Mouse (Mus musculus) hindbrain, embryonic 13.5 days (tissue): ENCODE measurements around the gene Spsb2. TPM values are rescaled to one million over a fixed set of nuclear protein-coding genes. Genes with fewer than 3 reads are reported as not detected.
A peak's percentile ranks its signal among the peaks of the same experiment; 100 is the strongest.

ENCODE experiments used
- ATAC-seq: fragments of 200-750 bp; cut with Nextera tagmentation; 2 replicates; pipeline ENCODE4 v1.8.0; 2017; ENCODE audit warnings: moderate TSS enrichment; ENCODE audit not compliant: low FRiP score
- H3K27ac ChIP-seq: fragments of 300-500 bp; sonication (generic); 2 replicates; pipeline ENCODE4 v1.5.1; 2015; ENCODE audit warnings: inconsistent platforms, mild to moderate bottlenecking, moderate library complexity
- H3K27me3 ChIP-seq: fragments of 300-500 bp; sonication (generic); 2 replicates; pipeline ENCODE4 v1.6.1; 2015; ENCODE audit warnings: mild to moderate bottlenecking, inconsistent platforms
- H3K36me3 ChIP-seq: fragments of 300-500 bp; sonication (generic); 2 replicates; pipeline ENCODE4 v1.6.1; 2015; ENCODE audit warnings: mild to moderate bottlenecking, inconsistent platforms
- H3K4me1 ChIP-seq: fragments of 300-500 bp; sonication (generic); replicated peaks from 2 replicates; pipeline ENCODE4 v1.6.1; 2015; ENCODE audit warnings: inconsistent platforms
- H3K4me2 ChIP-seq: fragments of 300-500 bp; sonication (generic); 2 replicates; pipeline ENCODE4 v1.6.1; 2015; ENCODE audit warnings: inconsistent platforms, mild to moderate bottlenecking, moderate library complexity
- H3K4me3 ChIP-seq: fragments of 300-500 bp; sonication (generic); 2 replicates; pipeline ENCODE4 v1.5.1; 2015; ENCODE audit warnings: mild to moderate bottlenecking, inconsistent platforms
- H3K9ac ChIP-seq: fragments of 300-500 bp; sonication (generic); 2 replicates; pipeline ENCODE4 v1.6.1; 2015; ENCODE audit warnings: mild to moderate bottlenecking, inconsistent platforms
- H3K9me3 ChIP-seq: fragments of 300-500 bp; sonication (generic); 2 replicates; pipeline ENCODE4 v1.6.1; 2016; ENCODE audit warnings: inconsistent platforms
- WGBS: fragments of 180-500 bp; shearing (Covaris S2); methylation state at CpG from one replicate; pipeline ENCODE4 v1.1.7; 2015; 5-methylcytosine and 5-hydroxymethylcytosine counted together
- polyA plus RNA-seq: library from polyadenylated mRNA; unstranded; fragments of >200 nt; fragmentation: Nextera tagmentation; extraction: Ambion mirVana; gene quantifications from 2 replicates; pipeline ENCODE4 v1.2.1, GENCODE M21; 2015

The Spsb2 gene
- polyA plus RNA-seq, 1 experiment from 2014 or later = 7.8 TPM

- no peak for ATAC-seq
- Histone ChIP-seq H3K36me3 (peaks cover 22% of the 10 kb centered on the region), H3K27me3 (no peaks in the 10 kb centered on the region; the same call in 1 of the 2 replicates), H3K9me3 (no peaks in the 10 kb centered on the region), H3K4me2 (no peak overlapping the region), H3K9ac (no peak overlapping the region), H3K4me3 (no peak overlapping the region), H3K27ac (no peak overlapping the region), H3K4me1 (peaks cover 41% of the 10 kb centered on the region)
- 74% methylated on average over 12 of the region's 12 CpGs for WGBS
Measured at GRCm38 (mm10) chr6:124854647-124855046, 46.2 kb downstream of the Spsb2 start.

GRCm38 (mm10) chr6:124856321-124856720 is 47.9 kb downstream of the Spsb2 start:
- no peaks in the 10 kb centered on the region for H3K9me3 ChIP-seq
- peak overlapping the region; percentile 67 for H3K4me3 ChIP-seq
- H3K27me3 ChIP-seq = no peaks in the 10 kb centered on the region; the same call in 1 of the 2 replicates
- peak overlapping the region; percentile 95 for H3K9ac ChIP-seq
- H3K27ac ChIP-seq = peak overlapping the region; percentile 99
- H3K4me2 ChIP-seq = peak overlapping the region; percentile 77
- H3K36me3 ChIP-seq = peaks cover 24% of the 10 kb centered on the region
- peak; percentile 69 for ATAC-seq
- H3K4me1 ChIP-seq = peaks cover 58% of the 10 kb centered on the region
- 6% methylated on average over 14 of the region's 14 CpGs for WGBS

- under 1% methylated on average over 70 of the region's 86 CpGs for WGBS
- Histone ChIP-seq H3K4me2 (peak within 1 kb of the TSS; percentile 77), H3K4me1 (peaks cover 66% of the 10 kb centered on the region), H3K36me3 (peaks cover 25% of the 10 kb centered on the region), H3K9me3 (no peaks in the 10 kb centered on the region), H3K9ac (peak within 1 kb of the TSS; percentile 95), H3K4me3 (peak within 1 kb of the TSS; percentile 67), H3K27me3 (no peaks in the 10 kb centered on the region; the same call in 1 of the 2 replicates), H3K27ac (peak within 1 kb of the TSS; percentile 99)
- peak; percentile 87 for ATAC-seq
Measured at GRCm38 (mm10) chr6:124856916-124857839, 48.7 kb downstream of the Spsb2 start, which contains the start of gene P3h3. TSS of gene P3h3 (minus strand) at chr6:124857752.

- WGBS = 23% methylated on average over 26 of the region's 26 CpGs
- Histone ChIP-seq H3K9ac (peak overlapping the region; percentile 95), H3K4me1 (peaks cover 75% of the 10 kb centered on the region), H3K4me2 (peak overlapping the region; percentile 77), H3K27ac (peak overlapping the region; percentile 99), H3K4me3 (peak overlapping the region; percentile 67), H3K36me3 (peaks cover 20% of the 10 kb centered on the region), H3K9me3 (no peaks in the 10 kb centered on the region), H3K27me3 (no peaks in the 10 kb centered on the region; the same call in 1 of the 2 replicates)
- ATAC-seq = no peak
Measured at GRCm38 (mm10) chr6:124857840-124858530, 49.5 kb downstream of the Spsb2 start.

- Histone ChIP-seq H3K9ac (peak overlapping the region; percentile 89), H3K9me3 (no peaks in the 10 kb centered on the region), H3K4me1 (peaks cover 80% of the 10 kb centered on the region), H3K4me2 (peak overlapping the region; percentile 77; the same call in 1 of the 2 replicates), H3K36me3 (peaks cover 12% of the 10 kb centered on the region), H3K27me3 (no peaks in the 10 kb centered on the region; the same call in 1 of the 2 replicates), H3K27ac (peak overlapping the region; percentile 99), H3K4me3 (no peak overlapping the region)
- no peak for ATAC-seq
- WGBS = 79% methylated on average over 28 of the region's 28 CpGs
Measured at GRCm38 (mm10) chr6:124858561-124859318, 50.3 kb downstream of the Spsb2 start.

GRCm38 (mm10) chr6:124859725-124860124 is 51.3 kb downstream of the Spsb2 start:
- H3K27me3 ChIP-seq = no peaks in the 10 kb centered on the region; the same call in 1 of the 2 replicates
- no peaks in the 10 kb centered on the region for H3K9me3 ChIP-seq
- peaks cover 11% of the 10 kb centered on the region for H3K36me3 ChIP-seq
- peak overlapping the region; percentile 20 for H3K4me3 ChIP-seq
- H3K4me1 ChIP-seq = peaks cover 88% of the 10 kb centered on the region
- peak overlapping the region; percentile 95 for H3K27ac ChIP-seq
- 6% methylated on average over 12 of the region's 12 CpGs for WGBS
- peak overlapping the region; percentile 89 for H3K9ac ChIP-seq
- H3K4me2 ChIP-seq = peak overlapping the region; percentile 44
- no peak for ATAC-seq

Other genes starting within 250 kb of the Spsb2 start
- gene C1rb, start 238.4 kb upstream of the Spsb2 start, polyA plus RNA-seq = not detected in 2 replicates
- gene C1s2, start 172.6 kb upstream of the Spsb2 start, polyA plus RNA-seq = 0.06 and 0.16 TPM in 2 replicates
- 38.5 and 52.2 TPM in 2 replicates for gene Lpcat3, start 145.6 kb upstream of the Spsb2 start, polyA plus RNA-seq
- 111 and 118 TPM in 2 replicates for gene Emg1, start 96.5 kb upstream of the Spsb2 start, polyA plus RNA-seq
- 254 and 257 TPM in 2 replicates for gene Phb2, start 96.3 kb upstream of the Spsb2 start, polyA plus RNA-seq
- 5.0 and 5.9 TPM in 2 replicates for gene Ptpn6, start 69.9 kb upstream of the Spsb2 start, polyA plus RNA-seq
- gene Grcc10, start 67.3 kb upstream of the Spsb2 start, polyA plus RNA-seq = 670 and 677 TPM in 2 replicates
- not detected in 2 replicates for gene Gm45234, start 52.6 kb upstream of the Spsb2 start, polyA plus RNA-seq
- 21.6 and 22.7 TPM in 2 replicates for gene Atn1, start 52.1 kb upstream of the Spsb2 start, polyA plus RNA-seq
- gene Eno2, start 39.0 kb upstream of the Spsb2 start, polyA plus RNA-seq = 53.2 and 58.7 TPM in 2 replicates
- 4.0 and 6.3 TPM in 2 replicates for gene Lrrc23, start 28.9 kb upstream of the Spsb2 start, polyA plus RNA-seq
- 361 and 374 TPM in 2 replicates for gene Tpi1, start 5.6 kb downstream of the Spsb2 start, polyA plus RNA-seq
- 189 and 200 TPM in 2 replicates for gene Usp5, start 20.8 kb downstream of the Spsb2 start, polyA plus RNA-seq
- 42.6 and 51.2 TPM in 2 replicates for gene Cdca3, start 20.9 kb downstream of the Spsb2 start, polyA plus RNA-seq
- 0.78 and 1.3 TPM in 2 replicates for gene Gnb3, start 31.6 kb downstream of the Spsb2 start, polyA plus RNA-seq
- gene P3h3, start 49.1 kb downstream of the Spsb2 start, polyA plus RNA-seq = 16.4 and 19.1 TPM in 2 replicates
- gene Gpr162, start 55.3 kb downstream of the Spsb2 start, polyA plus RNA-seq = 21.3 and 22.5 TPM in 2 replicates
- gene Cd4, start 79.6 kb downstream of the Spsb2 start, polyA plus RNA-seq = 0.14 and 0.19 TPM in 2 replicates
- gene Lag3, start 103.0 kb downstream of the Spsb2 start, polyA plus RNA-seq = 2.4 and 2.6 TPM in 2 replicates
- 744 and 801 TPM in 2 replicates for gene Ptms, start 111.4 kb downstream of the Spsb2 start, polyA plus RNA-seq
- 481 and 505 TPM in 2 replicates for gene Mlf2, start 122.7 kb downstream of the Spsb2 start, polyA plus RNA-seq
- 89.3 and 94.5 TPM in 2 replicates for gene Cops7a, start 156.9 kb downstream of the Spsb2 start, polyA plus RNA-seq
- 29.3 and 31.6 TPM in 2 replicates for gene Pianp, start 188.0 kb downstream of the Spsb2 start, polyA plus RNA-seq
- gene Zfp384, start 200.5 kb downstream of the Spsb2 start, polyA plus RNA-seq = 17.7 and 20.4 TPM in 2 replicates
- 168 and 175 TPM in 2 replicates for gene Ing4, start 231.1 kb downstream of the Spsb2 start, polyA plus RNA-seq
- 17.5 and 19.7 TPM in 2 replicates for gene Acrbp, start 241.0 kb downstream of the Spsb2 start, polyA plus RNA-seq